Mouse (Mus musculus) heart, adult 2 months (tissue): ENCODE measurements around the gene 4930415O20Rik.

ENCODE experiments used
- CTCF ChIP-seq: fragments of 200-600 bp; IDR thresholded peaks from 2 replicates; pipeline ENCODE4 v1.8.1; 2022; ENCODE audit warnings: antibody characterized with exemption, mild to moderate bottlenecking, moderate library complexity
- EP300 ChIP-seq: fragments of 200-500 bp; IDR thresholded peaks from 2 replicates; pipeline ENCODE4 v1.6.1; 2011; ENCODE audit warnings: low read depth, low read length, control low read depth; ENCODE audit not compliant: insufficient read depth
- POLR2A ChIP-seq: fragments of 200-500 bp; IDR thresholded peaks from 2 replicates; pipeline ENCODE4 v1.6.1; 2011; ENCODE audit warnings: mild to moderate bottlenecking, low read depth, low read length, control low read depth; ENCODE audit not compliant: insufficient read depth

DNA sequence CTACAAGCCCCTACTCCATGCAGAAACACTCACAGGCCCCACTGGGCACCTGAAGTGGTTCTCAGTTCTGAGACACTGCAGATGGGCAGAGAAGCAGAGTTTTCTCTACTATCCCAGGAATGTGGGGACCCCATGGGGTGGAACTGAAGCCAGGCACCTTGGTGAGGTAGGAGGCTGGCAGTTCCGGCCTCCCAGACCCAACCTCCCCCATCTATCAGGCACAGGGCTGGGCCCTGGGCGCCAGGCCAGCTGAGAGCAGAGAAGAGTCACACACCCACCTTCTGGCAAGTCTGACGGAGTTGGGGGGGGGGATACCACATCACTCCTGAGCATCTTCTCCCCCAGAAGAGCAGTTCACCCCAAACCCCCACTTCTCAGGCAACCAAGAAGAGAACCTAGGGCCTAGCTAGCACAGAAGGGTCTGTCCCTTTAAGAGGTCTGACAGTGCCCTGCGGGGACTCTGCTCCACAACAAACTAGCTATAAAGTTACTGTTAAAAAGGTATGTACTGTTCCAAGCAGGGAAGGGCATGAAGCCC is 32.2 kb downstream of the 4930415O20Rik start:
- no peak for TF ChIP-seq CTCF
- TF ChIP-seq POLR2A, result no peak
- no peak for TF ChIP-seq EP300
